Mouse (Mus musculus): Measurements from ENCODE around the gene Akip1. TPM values are rescaled to one million over a fixed set of nuclear protein-coding genes. Genes with fewer than 3 reads are reported as not detected.

Akip1 gene
- total RNA-seq, 2 experiments from 2014 or later: 4.9 to 5.9 TPM

GRCm38 (mm10) chr7:109680879-109681278 is 22.6 kb upstream of the Akip1 start:
- no peak for DNase-seq (ENCODE audit: extremely low spot score in 1 of 2, low spot score in 2 of 2)
- Histone ChIP-seq H3K27ac (no peak overlapping the region), H3K4me3 (no peak overlapping the region)
- TF ChIP-seq CTCF (IDR thresholded peaks at IDR 0.05): no peak
- intact Hi-C loops (cut with DNase I): no loop called here

GRCm38 (mm10) chr7:109686585-109687128 is 16.8 kb upstream of the Akip1 start:
- no peak for DNase-seq (ENCODE audit: extremely low spot score in 1 of 2, low spot score in 2 of 2)
- no peak overlapping the region for H3K4me3 ChIP-seq
- no peak for TF ChIP-seq CTCF (IDR thresholded peaks at IDR 0.05)
- intact Hi-C loops (cut with DNase I): no loop called here
- no peak overlapping the region for H3K27ac ChIP-seq

GRCm38 (mm10) chr7:109690101-109690500 is 13.4 kb upstream of the Akip1 start:
- DNase-seq (ENCODE audit: extremely low spot score in 1 of 2, low spot score in 2 of 2): no peak
- intact Hi-C loops (cut with DNase I): no loop called here
- no peak overlapping the region for H3K27ac ChIP-seq
- peak; percentile 43 for TF ChIP-seq CTCF (IDR thresholded peaks at IDR 0.05)
- no peak overlapping the region for H3K4me3 ChIP-seq

GRCm38 (mm10) chr7:109690961-109691360 is 12.5 kb upstream of the Akip1 start:
- no peak for DNase-seq (ENCODE audit: extremely low spot score in 1 of 2, low spot score in 2 of 2)
- Histone ChIP-seq H3K27ac (no peak overlapping the region), H3K4me3 (no peak overlapping the region)
- intact Hi-C loops (cut with DNase I): no loop called here
- TF ChIP-seq CTCF (IDR thresholded peaks at IDR 0.05): no peak

- intact Hi-C loops (cut with DNase I): no loop called here
- H3K27ac ChIP-seq: no peak overlapping the region
- no peak for TF ChIP-seq CTCF (IDR thresholded peaks at IDR 0.05)
- DNase-seq (ENCODE audit: extremely low spot score in 1 of 2, low spot score in 2 of 2): no peak
- H3K4me3 ChIP-seq: no peak overlapping the region
Observed at GRCm38 (mm10) chr7:109694576-109695338, 8.7 kb upstream of the Akip1 start.

GRCm38 (mm10) chr7:109695339-109695726 is 8.2 kb upstream of the Akip1 start:
- H3K27ac ChIP-seq: no peak overlapping the region
- intact Hi-C loops (cut with DNase I): no loop called here
- H3K4me3 ChIP-seq: no peak overlapping the region
- DNase-seq (ENCODE audit: extremely low spot score in 1 of 2, low spot score in 2 of 2): no peak
- TF ChIP-seq CTCF (IDR thresholded peaks at IDR 0.05): no peak

- TF ChIP-seq CTCF (IDR thresholded peaks at IDR 0.05): peak; percentile 24
- Histone ChIP-seq H3K4me3 (no peak overlapping the region), H3K27ac (no peak overlapping the region)
- intact Hi-C loops (cut with DNase I): no loop called here
- DNase-seq (ENCODE audit: extremely low spot score in 1 of 2, low spot score in 2 of 2): no peak
Observed at GRCm38 (mm10) chr7:109700213-109700612, 3.3 kb upstream of the Akip1 start.

- TF ChIP-seq CTCF (IDR thresholded peaks at IDR 0.05): no peak
- no peak for DNase-seq (ENCODE audit: extremely low spot score in 1 of 2, low spot score in 2 of 2)
- intact Hi-C loops (cut with DNase I): no loop called here
- Histone ChIP-seq H3K4me3 (no peak overlapping the region; the same call in 1 of the 2 replicates), H3K27ac (no peak overlapping the region)
Observed at GRCm38 (mm10) chr7:109702721-109703120, 769 bp upstream of the Akip1 start.

- peak overlapping the region; percentile 65 for H3K4me3 ChIP-seq
- no peak; the same call in 1 of the 2 replicates for TF ChIP-seq CTCF (IDR thresholded peaks at IDR 0.05)
- peak overlapping the region; percentile 72 for H3K27ac ChIP-seq
- intact Hi-C loops (cut with DNase I): no loop called here
- DNase-seq (ENCODE audit: extremely low spot score in 1 of 2, low spot score in 2 of 2): no peak
Observed at GRCm38 (mm10) chr7:109704016-109704377, 507 bp downstream of the Akip1 start.

GRCm38 (mm10) chr7:109704461-109704860 is 971 bp downstream of the Akip1 start:
- DNase-seq (ENCODE audit: extremely low spot score in 1 of 2, low spot score in 2 of 2): no peak
- H3K27ac ChIP-seq: no peak overlapping the region; the same call in 1 of the 2 replicates
- peak overlapping the region; percentile 65 for H3K4me3 ChIP-seq
- TF ChIP-seq CTCF (IDR thresholded peaks at IDR 0.05): no peak
- intact Hi-C loops (cut with DNase I): no loop called here

GRCm38 (mm10) chr7:109707023-109707785 is 3.7 kb downstream of the Akip1 start:
- peak; percentile 25 to 34 for DNase-seq (ENCODE audit: extremely low spot score in 1 of 2, low spot score in 2 of 2)
- Histone ChIP-seq H3K4me3 (no peak overlapping the region), H3K27ac (peak overlapping the region; percentile 58)
- peak; percentile 66 for TF ChIP-seq CTCF (IDR thresholded peaks at IDR 0.05)
- intact Hi-C loops (cut with DNase I): loop anchor here (2.0 to 5.0 kb wide), 2 partner anchors 34 to 185 kb away; no protein-coding TSS in a partner anchor

- intact Hi-C loops (cut with DNase I): loop anchor here (5.0 kb wide), 1 partner anchor 183 kb away; no protein-coding TSS in a partner anchor
- Histone ChIP-seq H3K27ac (no peak overlapping the region), H3K4me3 (no peak overlapping the region)
- no peak for TF ChIP-seq CTCF (IDR thresholded peaks at IDR 0.05)
- DNase-seq (ENCODE audit: extremely low spot score in 1 of 2, low spot score in 2 of 2): no peak
Observed at GRCm38 (mm10) chr7:109708961-109709382, 5.5 kb downstream of the Akip1 start.
